Mouse (Mus musculus) G1E (cell line): ENCODE data around the gene Camta1. TPM values are rescaled to one million over a fixed set of nuclear protein-coding genes. Genes with fewer than 3 reads are reported as not detected.

ENCODE experiments used
- ATAC-seq: 2 replicates; pipeline ENCODE4 v1.8.0; 2016; ENCODE audit warnings: mild to moderate bottlenecking; ENCODE audit not compliant: insufficient number of reproducible peaks, poor library complexity, low FRiP score, severe bottlenecking; ENCODE audit errors: extremely low read depth
- DNase-seq: peaks from one replicate; pipeline ENCODE4 v3.0.0; 2012; ENCODE audit warnings: low spot score
- H3K27me3 ChIP-seq: 2 replicates; pipeline ENCODE4 v1.6.1; 2012; ENCODE audit warnings: mild to moderate bottlenecking, low read length, inconsistent platforms; ENCODE audit not compliant: insufficient read depth
- H3K36me3 ChIP-seq: replicated peaks from 2 replicates; pipeline ENCODE3; 2012; ENCODE audit warnings: mild to moderate bottlenecking, inconsistent platforms
- H3K4me1 ChIP-seq: 2 replicates; pipeline ENCODE4 v1.6.1; 2012; ENCODE audit warnings: low read depth, low read length, inconsistent platforms, mixed read lengths; ENCODE audit not compliant: insufficient read depth
- H3K4me3 ChIP-seq: 2 replicates; pipeline ENCODE4 v1.5.1; 2012; ENCODE audit warnings: low read depth, mild to moderate bottlenecking, inconsistent platforms, low read length, moderate library complexity, mixed read lengths
- H3K9me3 ChIP-seq: replicated peaks from 2 replicates; pipeline ENCODE4 v1.6.1; 2012; ENCODE audit warnings: inconsistent platforms
- CTCF ChIP-seq: IDR thresholded peaks from 2 replicates; pipeline ENCODE4 v1.5.1; 2012; ENCODE audit warnings: low read depth, low read length, inconsistent platforms, mixed read lengths
- GATA1 ChIP-seq: IDR thresholded peaks from 2 replicates; pipeline ENCODE4 v1.6.1; 2012; ENCODE audit warnings: borderline replicate concordance, low read length, inconsistent platforms, mixed read lengths
- GATA2 ChIP-seq: IDR thresholded peaks from 2 replicates; pipeline ENCODE4 v1.6.1; 2012; ENCODE audit warnings: low read depth, low read length, inconsistent platforms, borderline replicate concordance
- POLR2AphosphoS5 ChIP-seq: IDR thresholded peaks from 2 replicates; pipeline ENCODE4 v1.6.1; 2012; ENCODE audit warnings: low read depth, low read length, inconsistent platforms; ENCODE audit not compliant: insufficient replicate concordance
- TAL1 ChIP-seq: conservative IDR thresholded peaks from 2 replicates; pipeline ENCODE4 v1.6.1; 2012; ENCODE audit warnings: low read depth, low read length, inconsistent platforms, mixed read lengths
- polyA plus RNA-seq: library from polyadenylated mRNA; stranded (reverse); fragments of >175 nt; gene quantifications from 2 replicates; pipeline ENCODE4 v1.2.3, GENCODE M21; 2012
- total RNA-seq, 2 experiments: library from RNA; stranded (forward) in 1 of 2; stranded (reverse) in 1 of 2; fragments of 200-1000 nt in 1 of 2; fragments of >200 nt in 1 of 2; fragmentation: Nextera tagmentation in 1 of 2; gene quantifications; 2 replicates each; pipeline ENCODE4 v1.2.3; 2014 to 2017

Camta1 gene
- total and polyA plus RNA-seq, 3 experiments = 10.8 to 113 (median 25.7) TPM

DNA sequence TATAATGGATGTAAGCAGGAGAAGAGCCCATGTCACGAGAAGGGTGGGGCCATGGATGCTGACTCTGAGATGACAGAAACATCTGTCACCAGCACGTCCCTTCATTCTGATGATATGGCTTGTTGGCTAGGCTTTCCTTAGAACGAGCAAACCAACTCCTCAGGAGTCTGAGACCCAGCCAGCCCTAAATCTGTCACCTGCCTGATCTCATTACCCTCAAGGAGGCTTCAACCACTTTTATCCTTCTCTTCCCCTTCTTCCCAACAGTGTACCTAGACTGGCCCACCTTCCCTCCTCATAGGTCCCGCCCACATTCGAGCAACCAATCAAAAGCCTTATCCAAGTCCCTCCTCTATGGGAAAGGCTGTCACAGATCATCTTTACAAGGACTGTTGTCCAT, 173.5 kb downstream of the Camta1 start:
- no peaks in the 10 kb centered on the region for H3K4me1 ChIP-seq

DNA sequence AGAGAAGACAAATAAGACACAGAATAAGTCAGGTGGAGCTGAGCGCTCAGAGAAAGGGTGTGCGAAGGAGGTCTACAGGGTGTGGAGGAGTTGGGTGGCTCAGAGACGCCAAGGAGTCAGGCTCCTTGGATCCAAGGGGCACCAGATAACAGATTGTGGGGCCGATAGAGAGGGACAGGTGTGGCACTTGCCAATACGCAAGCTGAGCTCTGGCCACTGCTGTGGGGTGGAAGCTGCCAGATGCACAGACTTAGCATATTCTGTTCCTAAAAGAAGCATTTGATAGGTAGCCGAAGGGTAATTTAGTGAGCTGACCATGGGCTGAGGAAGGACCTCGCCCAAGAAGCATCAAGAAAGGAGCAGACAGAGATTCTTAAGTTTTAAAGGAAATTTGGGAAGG, 177.1 kb downstream of the Camta1 start:
- DNase-seq = no peak
- Histone ChIP-seq H3K27me3 (no peaks in the 10 kb centered on the region), H3K4me3 (no peak overlapping the region), H3K36me3 (no peaks in the 10 kb centered on the region), H3K9me3 (peaks cover 64% of the 10 kb centered on the region), H3K4me1 (no peaks in the 10 kb centered on the region)
- no peak for ATAC-seq
- TF ChIP-seq CTCF (no peak), TAL1 (no peak), GATA1 (no peak), POLR2AphosphoS5 (no peak), GATA2 (no peak)

More for the DNA sequence above, 173.5 kb downstream of the Camta1 start:
- DNase-seq (no peak), ATAC-seq (no peak)
- no peaks in the 10 kb centered on the region for H3K36me3 ChIP-seq
- no peak overlapping the region for H3K4me3 ChIP-seq
- peaks cover 63% of the 10 kb centered on the region for H3K9me3 ChIP-seq
- TF ChIP-seq POLR2AphosphoS5 (no peak), CTCF (no peak), GATA2 (no peak), GATA1 (no peak), TAL1 (no peak)
- no peaks in the 10 kb centered on the region for H3K27me3 ChIP-seq

DNA sequence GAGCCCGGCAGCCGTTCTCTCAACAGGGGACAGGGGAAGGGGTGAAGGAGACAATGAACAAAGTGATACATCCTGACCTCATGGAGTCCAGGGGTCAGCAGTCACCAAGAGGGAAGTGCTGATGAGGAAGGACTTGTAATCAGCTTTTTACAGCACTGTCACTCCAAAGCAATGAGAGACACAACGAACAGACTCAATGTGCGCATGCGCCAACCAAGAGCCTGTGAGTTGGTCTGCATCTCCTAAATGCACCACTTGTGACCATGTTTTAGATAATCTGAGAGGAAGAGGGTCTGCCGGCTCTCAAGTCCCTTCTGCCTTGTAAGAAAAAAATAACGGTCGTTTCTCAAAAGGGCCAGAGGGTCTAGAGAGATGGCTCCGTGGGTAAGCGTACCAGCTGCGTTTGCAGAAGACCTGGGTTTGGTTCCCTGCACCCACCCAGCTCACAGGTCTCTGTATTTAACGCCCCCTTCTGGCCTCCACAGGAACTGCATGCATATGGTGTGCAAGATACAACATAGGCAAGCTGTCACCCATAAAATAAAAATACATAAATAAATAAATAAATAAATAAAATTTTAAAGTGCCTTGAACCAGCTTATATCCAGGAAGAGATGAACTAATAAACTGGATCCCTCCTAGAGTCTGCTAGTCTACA, 178.7 kb downstream of the Camta1 start:
- no peaks in the 10 kb centered on the region for H3K27me3 ChIP-seq
- peaks cover 67% of the 10 kb centered on the region for H3K9me3 ChIP-seq
- H3K4me1 ChIP-seq = no peaks in the 10 kb centered on the region
- no peak overlapping the region for H3K4me3 ChIP-seq
- DNase-seq = no peak
- TF ChIP-seq GATA2 (no peak), TAL1 (no peak), GATA1 (no peak), POLR2AphosphoS5 (no peak), CTCF (no peak)
- H3K36me3 ChIP-seq = no peaks in the 10 kb centered on the region
- no peak for ATAC-seq

DNA sequence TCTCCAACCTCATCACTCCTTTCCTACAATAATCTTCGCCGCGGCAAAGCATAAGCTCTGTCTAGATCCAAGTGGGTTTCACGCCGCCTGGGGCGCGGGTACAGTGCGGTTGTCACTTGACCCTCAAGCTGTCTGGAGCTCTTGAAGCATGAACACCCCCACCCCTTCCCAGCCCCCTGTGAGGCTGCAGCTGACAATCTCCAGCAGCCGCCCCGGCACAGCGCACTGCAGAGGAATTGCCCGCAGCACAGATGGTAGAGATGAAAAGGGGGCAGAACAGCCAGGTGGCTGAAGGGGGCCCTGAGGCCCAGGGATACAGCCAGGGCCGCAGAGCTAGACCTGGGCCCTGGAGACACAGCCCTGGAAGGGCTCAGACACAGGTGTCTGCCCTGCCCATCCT, 189.2 kb downstream of the Camta1 start:
- ATAC-seq (no peak), DNase-seq (no peak)
- H3K27me3 ChIP-seq = no peaks in the 10 kb centered on the region
- H3K9me3 ChIP-seq = peaks cover 85% of the 10 kb centered on the region
- TF ChIP-seq TAL1 (no peak), GATA2 (no peak)
- no peaks in the 10 kb centered on the region for H3K36me3 ChIP-seq
- H3K4me3 ChIP-seq = no peak overlapping the region; the same call in 1 of the 2 replicates
- no peaks in the 10 kb centered on the region for H3K4me1 ChIP-seq

DNA sequence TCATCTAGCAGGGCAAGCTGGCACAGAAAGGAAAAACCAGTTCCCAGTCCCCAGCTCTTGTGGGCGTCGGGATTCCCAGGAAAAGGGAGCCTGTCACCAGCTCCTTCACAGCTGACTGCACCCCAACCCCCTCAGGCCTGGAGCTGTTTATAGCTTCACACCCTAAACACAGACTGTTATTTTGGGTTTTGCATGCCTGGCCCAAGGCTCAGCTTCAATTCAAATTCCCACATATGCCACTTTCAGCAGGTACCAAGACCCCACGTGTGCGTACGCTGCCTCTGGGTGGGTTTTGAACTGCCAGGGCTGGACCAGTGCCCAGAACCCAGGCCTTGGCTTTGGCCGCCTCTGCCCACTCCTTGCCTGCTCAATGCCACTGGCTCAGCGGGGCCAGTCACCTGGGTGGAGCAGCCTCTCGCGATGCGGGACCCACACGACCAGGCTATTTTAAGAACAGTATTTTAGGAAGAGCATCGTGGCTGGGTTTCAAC, 195.2 kb downstream of the Camta1 start:
- peaks cover 91% of the 10 kb centered on the region for H3K9me3 ChIP-seq
- H3K36me3 ChIP-seq = no peaks in the 10 kb centered on the region
- H3K27me3 ChIP-seq = no peaks in the 10 kb centered on the region
- TF ChIP-seq CTCF (no peak), TAL1 (no peak), GATA1 (no peak), GATA2 (no peak), POLR2AphosphoS5 (no peak)
- no peak for DNase-seq
- H3K4me1 ChIP-seq = no peaks in the 10 kb centered on the region
- no peak for ATAC-seq
- no peak overlapping the region for H3K4me3 ChIP-seq

DNA sequence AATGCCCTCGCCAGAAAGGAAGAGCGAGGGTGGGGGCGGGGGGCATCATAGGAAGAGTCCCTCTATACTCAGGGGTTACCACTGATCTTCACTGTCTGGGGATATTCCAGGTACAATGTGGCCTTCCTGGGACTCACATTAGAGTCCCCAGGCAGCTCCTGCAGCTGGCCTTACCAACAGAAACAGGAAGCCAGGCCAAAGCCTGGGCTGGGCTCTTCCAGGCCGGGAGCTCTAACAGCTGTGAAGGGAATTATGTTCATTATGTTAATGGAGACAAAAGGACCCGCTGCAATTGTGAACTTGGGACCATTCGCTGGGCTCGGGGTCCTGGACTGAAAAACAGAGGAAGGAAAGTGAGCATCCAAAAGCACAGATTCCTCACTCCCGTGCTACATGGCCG, 200.2 kb downstream of the Camta1 start:
- no peak for TF ChIP-seq GATA1
- no peaks in the 10 kb centered on the region for H3K27me3 ChIP-seq
- H3K9me3 ChIP-seq = peaks cover 82% of the 10 kb centered on the region
- no peak for DNase-seq
- H3K4me1 ChIP-seq = no peaks in the 10 kb centered on the region
- H3K36me3 ChIP-seq = no peaks in the 10 kb centered on the region
- H3K4me3 ChIP-seq = no peak overlapping the region
- no peak for ATAC-seq

DNA sequence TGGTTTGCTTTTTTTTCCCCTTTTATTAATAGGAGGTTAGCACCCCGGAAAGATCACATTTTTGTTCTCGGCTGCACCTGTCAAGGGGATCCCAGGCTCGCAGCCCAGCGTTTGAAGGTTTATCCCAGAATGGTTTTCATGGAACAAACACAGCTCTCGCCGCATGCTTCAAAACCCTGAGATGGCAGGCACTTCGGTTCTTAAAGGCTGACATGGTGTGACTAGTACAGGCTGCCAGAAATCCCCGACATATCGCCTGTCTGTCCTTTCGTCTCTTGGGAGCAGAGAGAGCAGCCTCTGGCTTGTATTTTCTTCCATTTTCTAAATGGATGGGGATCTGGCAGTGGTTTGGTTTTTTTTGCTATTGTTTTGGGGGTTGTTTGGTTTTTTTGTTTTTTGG, 205.2 kb downstream of the Camta1 start:
- H3K36me3 ChIP-seq = no peaks in the 10 kb centered on the region
- H3K27me3 ChIP-seq = no peaks in the 10 kb centered on the region
- H3K4me3 ChIP-seq = no peak overlapping the region
- no peaks in the 10 kb centered on the region for H3K4me1 ChIP-seq
- ATAC-seq = no peak
- TF ChIP-seq CTCF (no peak), POLR2AphosphoS5 (no peak), GATA1 (no peak), TAL1 (no peak), GATA2 (no peak)
- peaks cover 74% of the 10 kb centered on the region for H3K9me3 ChIP-seq
- no peak for DNase-seq
